Mouse (Mus musculus): ENCODE measurements around the gene Dph5.

The Dph5 gene

GRCm38 (mm10) chr3:115888310-115889106 is 871 bp downstream of the Dph5 start:
- DNase-seq (ENCODE audit: low read depth in 2 of 2, low spot score in 2 of 2), result peak in 1 of 2 experiments; percentile 31

GRCm38 (mm10) chr3:115892341-115892740 is 4.7 kb downstream of the Dph5 start:
- DNase-seq (ENCODE audit: low read depth in 2 of 2, low spot score in 2 of 2), result no peak

GRCm38 (mm10) chr3:115893166-115893565 is 5.5 kb downstream of the Dph5 start:
- DNase-seq (ENCODE audit: low read depth in 2 of 2, low spot score in 2 of 2), result no peak

- no peak for DNase-seq (ENCODE audit: low read depth in 2 of 2, low spot score in 2 of 2)
These were observed 10.8 kb downstream of the Dph5 start for GRCm38 (mm10) chr3:115898354-115898948.

- no peak for DNase-seq (ENCODE audit: low read depth in 2 of 2, low spot score in 2 of 2)
These were observed 14.8 kb downstream of the Dph5 start for GRCm38 (mm10) chr3:115902301-115902956.

GRCm38 (mm10) chr3:115905067-115905466 is 17.4 kb downstream of the Dph5 start:
- no peak for DNase-seq (ENCODE audit: low read depth in 2 of 2, low spot score in 2 of 2)

- no peak for DNase-seq (ENCODE audit: low read depth in 2 of 2, low spot score in 2 of 2)
These were observed 17.9 kb downstream of the Dph5 start for GRCm38 (mm10) chr3:115905567-115905966.

- DNase-seq (ENCODE audit: low read depth in 2 of 2, low spot score in 2 of 2), result peak; percentile 51 to 59
These were observed 19.8 kb downstream of the Dph5 start for GRCm38 (mm10) chr3:115907406-115907805.

GRCm38 (mm10) chr3:115924401-115925190 is 37.0 kb downstream of the Dph5 start:
- DNase-seq (ENCODE audit: low read depth in 2 of 2, low spot score in 2 of 2), result no peak

GRCm38 (mm10) chr3:115926531-115926930 is 38.9 kb downstream of the Dph5 start:
- DNase-seq (ENCODE audit: low read depth in 2 of 2, low spot score in 2 of 2), result no peak

- no peak for DNase-seq (ENCODE audit: low read depth in 2 of 2, low spot score in 2 of 2)
These were observed 44.1 kb downstream of the Dph5 start for GRCm38 (mm10) chr3:115931701-115932100.

- peak; percentile 70 for DNase-seq (ENCODE audit: low read depth in 2 of 2, low spot score in 2 of 2)
These were observed 45.9 kb downstream of the Dph5 start for GRCm38 (mm10) chr3:115933293-115934186.

GRCm38 (mm10) chr3:115936734-115937599 is 49.3 kb downstream of the Dph5 start:
- DNase-seq (ENCODE audit: low read depth in 2 of 2, low spot score in 2 of 2), result peak; percentile 76 to 82

GRCm38 (mm10) chr3:115937807-115938206 is 50.2 kb downstream of the Dph5 start:
- DNase-seq (ENCODE audit: low read depth in 2 of 2, low spot score in 2 of 2), result no peak

- DNase-seq (ENCODE audit: low read depth in 2 of 2, low spot score in 2 of 2), result no peak
These were observed 52.9 kb downstream of the Dph5 start for GRCm38 (mm10) chr3:115940510-115940909.

GRCm38 (mm10) chr3:115941464-115941863 is 53.8 kb downstream of the Dph5 start:
- no peak for DNase-seq (ENCODE audit: low read depth in 2 of 2, low spot score in 2 of 2)

GRCm38 (mm10) chr3:115944376-115944775 is 56.7 kb downstream of the Dph5 start:
- no peak for DNase-seq (ENCODE audit: low read depth in 2 of 2, low spot score in 2 of 2)

- DNase-seq (ENCODE audit: low read depth in 2 of 2, low spot score in 2 of 2), result no peak
These were observed 58.6 kb downstream of the Dph5 start for GRCm38 (mm10) chr3:115946272-115946671.

GRCm38 (mm10) chr3:115949220-115949920 is 61.7 kb downstream of the Dph5 start:
- DNase-seq (ENCODE audit: low read depth in 2 of 2, low spot score in 2 of 2), result no peak
